Comparison of ENCODE assay signal across 21 mouse cellular contexts in the genomic region with DNA sequence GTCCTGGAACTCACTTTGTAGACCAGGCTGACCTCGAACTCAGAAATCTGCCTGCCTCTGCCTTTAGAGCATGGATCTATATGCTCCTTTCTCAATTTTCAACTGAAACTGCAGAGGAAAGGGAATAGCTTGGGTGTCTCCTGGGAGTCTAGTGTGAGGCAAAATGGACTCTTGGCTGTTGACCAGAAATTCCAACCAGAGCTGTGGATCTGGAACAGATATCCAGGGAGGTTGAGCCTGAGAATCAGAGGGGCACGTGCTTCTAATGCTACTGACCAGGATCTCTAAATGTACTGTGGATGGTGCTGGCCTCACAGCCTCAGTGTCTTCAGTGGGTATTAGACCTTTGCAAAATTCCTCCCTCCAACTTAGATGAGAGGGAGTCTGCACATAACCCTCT. TPM values are rescaled to one million over a fixed set of nuclear protein-coding genes. Genes with fewer than 3 reads are reported as not detected.
DNase-seq lines count a peak whose midpoint lies in the region; ATAC-seq and TF ChIP-seq lines count a peak whose summit lies in the region.
"Had no signal": no experiment of that assay in that cellular context is flagged by ENCODE, and none has a peak within 500 bp of the region (broad histone marks: within the 10 kb centered on the region; RNA-seq: fewer than 3 reads in every experiment).

No protein-coding gene starts in this region.

- H3K27me3 ChIP-seq in heart, embryonic 10.5 days (ENCODE audit: insufficient read depth, poor library complexity, severe bottlenecking): no peaks in the 10 kb centered on the region
- H3K27me3 ChIP-seq in heart, embryonic 11.5 days (ENCODE audit: control insufficient read depth, insufficient read depth, low read length): no peaks in the 10 kb centered on the region
- H3K27me3 ChIP-seq in lung, embryonic 14.5 days (ENCODE audit: insufficient read depth, low read length): no peaks in the 10 kb centered on the region
- H3K27me3 ChIP-seq: CH12.LX; embryonic facial prominence, embryonic 13.5 days; forebrain, embryonic 12.5 days; intestine, embryonic 15.5 days had no signal

- DNase-seq in heart, adult 11 months: peak; percentile 74
- no peak for DNase-seq in heart, embryonic 10.5 days (ENCODE audit: low spot score)
- DNase-seq in heart, postnatal 10 days: peak; percentile 24 to 28
- DNase-seq in lung, embryonic 14.5 days: peak; percentile 58
- DNase-seq in lung, postnatal 36 days: no peak
- no peak for DNase-seq in gastrocnemius, adult 8-10 months (ENCODE audit: low spot score in 2 of 2)
- DNase-seq: adrenal gland, postnatal 10 days; cerebellum, adult 11 months; cerebellum, adult 9-10 months; cerebellum, postnatal 36 days; gastrocnemius, postnatal 14 days; kidney, adult 18-20 months had no signal

- TF ChIP-seq CTCF in lung, embryonic 14.5 days (IDR thresholded peaks at IDR 0.05; ENCODE audit: low read depth): no peak

- H3K4me1 ChIP-seq in heart, embryonic 10.5 days: peaks cover 40% of the 10 kb centered on the region
- peaks cover 20% of the 10 kb centered on the region for H3K4me1 ChIP-seq in heart, embryonic 11.5 days (ENCODE audit: control insufficient read depth, insufficient read depth, low read length)
- 0 out of 2 replicates have a peak, but pooled peaks cover 3% of the 10 kb centered on the region for H3K4me1 ChIP-seq in lung, embryonic 14.5 days (ENCODE audit: insufficient read depth)

- no peak overlapping the region for H3K4me2 ChIP-seq in heart, embryonic 11.5 days
- no peak overlapping the region for H3K4me2 ChIP-seq in lung, embryonic 14.5 days
- H3K4me2 ChIP-seq: embryonic facial prominence, embryonic 13.5 days; forebrain, embryonic 12.5 days; hindbrain, embryonic 14.5 days; intestine, embryonic 15.5 days had no signal

- no peak for ATAC-seq in heart, embryonic 11.5 days (replicated peaks; ENCODE audit: insufficient number of reproducible peaks, low FRiP score, low TSS enrichment)
- no peak for ATAC-seq in lung, embryonic 14.5 days (ENCODE audit: insufficient read depth)
- ATAC-seq: forebrain, embryonic 16.5 days; intestine, embryonic 15.5 days had no signal

- intact Hi-C loops in heart, postnatal 10 days (cut with DNase I): no loop called here

- 70% methylated on average over 2 of the region's 2 CpGs for WGBS in heart, embryonic 10.5 days
- 60% methylated on average over 2 of the region's 2 CpGs for WGBS in heart, embryonic 11.5 days (ENCODE audit: insufficient replicate concordance)
- 73% methylated on average over 2 of the region's 2 CpGs for WGBS in lung, embryonic 14.5 days

- H3K4me3 ChIP-seq in heart, embryonic 10.5 days: no peak overlapping the region
- no peak overlapping the region for H3K4me3 ChIP-seq in heart, embryonic 11.5 days (ENCODE audit: low read depth, low read length)
- H3K4me3 ChIP-seq in lung, embryonic 14.5 days (ENCODE audit: low read depth, low read length): no peak overlapping the region
- H3K4me3 ChIP-seq: embryonic facial prominence, embryonic 13.5 days; forebrain, embryonic 12.5 days; intestine, embryonic 15.5 days had no signal

- H3K36me3 ChIP-seq in heart, embryonic 10.5 days: peaks cover 7% of the 10 kb centered on the region; the same call in 1 of the 2 replicates
- no peaks in the 10 kb centered on the region for H3K36me3 ChIP-seq in heart, embryonic 11.5 days (ENCODE audit: control insufficient read depth, insufficient read depth, low read length)
- no peaks in the 10 kb centered on the region for H3K36me3 ChIP-seq in lung, embryonic 14.5 days (ENCODE audit: insufficient read depth)
- H3K36me3 ChIP-seq: embryonic facial prominence, embryonic 13.5 days; intestine, embryonic 15.5 days had no signal

- no peak overlapping the region for H3K9ac ChIP-seq in heart, embryonic 11.5 days (ENCODE audit: low read depth, low read length)
- H3K9ac ChIP-seq in lung, embryonic 14.5 days: no peak overlapping the region
- H3K9ac ChIP-seq: embryonic facial prominence, embryonic 13.5 days; forebrain, embryonic 12.5 days; hindbrain, embryonic 14.5 days; intestine, embryonic 15.5 days had no signal

- H3K9me3 ChIP-seq in heart, embryonic 10.5 days: no peaks in the 10 kb centered on the region
- H3K9me3 ChIP-seq in heart, embryonic 11.5 days (replicated peaks; ENCODE audit: control insufficient read depth, low read length): no peaks in the 10 kb centered on the region
- H3K9me3 ChIP-seq in lung, embryonic 14.5 days (ENCODE audit: low read depth, low read length): no peaks in the 10 kb centered on the region
- H3K9me3 ChIP-seq: embryonic facial prominence, embryonic 13.5 days; forebrain, embryonic 12.5 days; intestine, embryonic 15.5 days had no signal

- no peak overlapping the region for H3K27ac ChIP-seq in heart, embryonic 10.5 days
- no peak overlapping the region for H3K27ac ChIP-seq in heart, embryonic 11.5 days (ENCODE audit: low read depth, low read length)
- H3K27ac ChIP-seq in lung, embryonic 14.5 days (ENCODE audit: low read depth): no peak overlapping the region; the same call in 1 of the 2 replicates
- H3K27ac ChIP-seq: embryonic facial prominence, embryonic 13.5 days; forebrain, embryonic 12.5 days; hindbrain, embryonic 14.5 days; intestine, embryonic 15.5 days had no signal

RNA-seq across cellular contexts. Expression of a gene that starts 43.8 kb away (rescaled TPM):
- polyA plus RNA-seq in heart, embryonic 10.5 days (2016; fragmentation: Nextera tagmentation; extraction: Ambion mirVana): 0.21 TPM in 1 of 2 replicates, not detected in the other
- under 1 TPM in 1 of 2 experiments, not detected in 1; 0.32 TPM for total RNA-seq in heart, postnatal 10 days (2021)
- polyA plus RNA-seq in heart, embryonic 11.5 days (2014; fragmentation: Nextera tagmentation; extraction: Ambion mirVana): 0.10 TPM in 1 of 2 replicates, not detected in the other
- 0.15 TPM in 1 of 2 replicates, not detected in the other for polyA plus RNA-seq in lung, embryonic 14.5 days (2014; fragmentation: Nextera tagmentation; extraction: Ambion mirVana)
- total RNA-seq in gastrocnemius, adult 8-10 months (2022): under 1 TPM in 2 of 4 experiments, not detected in 2; 0.38 to 0.51 TPM
- total RNA-seq: CH12.LX; gastrocnemius, postnatal 14 days; hematopoietic stem cell, adult 5-6 weeks had no signal
- polyA plus RNA-seq: frontal cortex, adult 2 months; intestine, embryonic 15.5 days had no signal

Comparison
In these comparisons a context has a peak if more than half of its experiments do, and no peak if none do; other contexts are left out.
1. DNase-seq: peak in heart, adult 11 months (single experiment), heart, postnatal 10 days (2 of 2) and lung, embryonic 14.5 days (single experiment); none in heart, embryonic 10.5 days (single experiment), lung, postnatal 36 days (single experiment) and gastrocnemius, adult 8-10 months (0 of 2).